Mouse (Mus musculus) thymus, adult 2 months (tissue): ENCODE measurements around the gene Ghsr. TPM values are rescaled to one million over a fixed set of nuclear protein-coding genes. Genes with fewer than 3 reads are reported as not detected.
"Not testable (repeated sequence)": the region's sequence is repeated elsewhere in the genome, so short reads cannot be mapped to it uniquely, and the experiment has no call there.

Experiments
- DNase-seq: peaks from one replicate; pipeline ENCODE4 v3.0.0; 2021
- H3K27ac ChIP-seq: fragments of 200-500 bp; 2 replicates; pipeline ENCODE4 v1.5.1; 2012; ENCODE audit warnings: low read length, control low read depth; ENCODE audit not compliant: control insufficient read depth, insufficient read depth
- H3K27me3 ChIP-seq: fragments of 200-500 bp; 2 replicates; pipeline ENCODE4 v1.6.1; 2012; ENCODE audit warnings: mild to moderate bottlenecking, low read length, moderate library complexity, mixed read lengths; ENCODE audit not compliant: control insufficient read depth, insufficient read depth
- H3K36me3 ChIP-seq: fragments of 200-500 bp; 2 replicates; pipeline ENCODE4 v1.6.1; 2012; ENCODE audit warnings: mild to moderate bottlenecking, low read length, moderate library complexity; ENCODE audit not compliant: control insufficient read depth, insufficient read depth
- H3K4me1 ChIP-seq: fragments of 200-500 bp; replicated peaks from 2 replicates; pipeline ENCODE4 v1.6.1; 2012; ENCODE audit warnings: low read length; ENCODE audit not compliant: control insufficient read depth, insufficient read depth
- H3K4me3 ChIP-seq: fragments of 200-500 bp; 2 replicates; pipeline ENCODE4 v1.5.1; 2012; ENCODE audit warnings: mild to moderate bottlenecking, low read length, control low read depth, moderate library complexity; ENCODE audit not compliant: control insufficient read depth, insufficient read depth
- CTCF ChIP-seq: fragments of 200-500 bp; IDR thresholded peaks from 2 replicates; pipeline ENCODE4 v1.5.1; 2012; ENCODE audit warnings: mild to moderate bottlenecking, control low read depth, low read length, moderate library complexity, borderline replicate concordance; ENCODE audit not compliant: control insufficient read depth, poor library complexity, insufficient read depth; ENCODE audit errors: extremely low read depth
- POLR2A ChIP-seq: fragments of 200-500 bp; IDR thresholded peaks from 2 replicates; pipeline ENCODE4 v1.6.1; 2012; ENCODE audit warnings: mild to moderate bottlenecking, low read length, control low read depth, moderate library complexity; ENCODE audit not compliant: control insufficient read depth, poor library complexity, insufficient read depth; ENCODE audit errors: extremely low read depth
- WGBS: fragments of 180-500 bp; shearing (Covaris S2); methylation state at CpG from one replicate; pipeline ENCODE4 v1.1.7; 2018; 5-methylcytosine and 5-hydroxymethylcytosine counted together
- polyA plus RNA-seq: library from polyadenylated mRNA; depleted of rRNA; stranded (reverse); fragments of >200 nt; gene quantifications from 2 replicates; pipeline ENCODE4 v1.2.3, GENCODE M21; 2012

The Ghsr gene
- polyA plus RNA-seq, 1 experiment: 0.13 TPM

GRCm38 (mm10) chr3:27370582-27371275 lies 422 bp upstream of the Ghsr start:
- Histone ChIP-seq H3K36me3 (no peaks in the 10 kb centered on the region), H3K4me1 (no peaks in the 10 kb centered on the region; the same call in 1 of the 2 replicates), H3K27me3 (peaks cover 5% of the 10 kb centered on the region; the same call in 1 of the 2 replicates), H3K27ac (no peak overlapping the region), H3K4me3 (no peak overlapping the region)
- TF ChIP-seq CTCF: no peak
- TF ChIP-seq POLR2A: no peak
- DNase-seq: no peak
- 11% methylated on average over 20 of the region's 20 CpGs for WGBS

- DNase-seq: no peak
- no peak for TF ChIP-seq POLR2A
- no peak for TF ChIP-seq CTCF
- Histone ChIP-seq H3K36me3 (no peaks in the 10 kb centered on the region), H3K4me3 (no peak overlapping the region), H3K27me3 (peaks cover 5% of the 10 kb centered on the region; the same call in 1 of the 2 replicates), H3K4me1 (no peaks in the 10 kb centered on the region; the same call in 1 of the 2 replicates), H3K27ac (no peak overlapping the region)
- WGBS: 5% methylated on average over 77 of the region's 77 CpGs
Observed at GRCm38 (mm10) chr3:27371725-27372650, 837 bp downstream of the Ghsr start.

- Histone ChIP-seq H3K4me3 (no peak overlapping the region), H3K27ac (no peak overlapping the region), H3K36me3 (no peaks in the 10 kb centered on the region), H3K4me1 (no peaks in the 10 kb centered on the region; the same call in 1 of the 2 replicates), H3K27me3 (peaks cover 5% of the 10 kb centered on the region; the same call in 1 of the 2 replicates)
- 60% methylated on average over 9 of the region's 9 CpGs for WGBS
- TF ChIP-seq POLR2A (no peak), CTCF (no peak)
- no peak for DNase-seq
Observed at GRCm38 (mm10) chr3:27374396-27374795, 3.2 kb downstream of the Ghsr start.

- Histone ChIP-seq H3K27ac (no peak overlapping the region), H3K4me1 (no peaks in the 10 kb centered on the region), H3K27me3 (no peaks in the 10 kb centered on the region; the same call in 1 of the 2 replicates), H3K4me3 (no peak overlapping the region), H3K36me3 (no peaks in the 10 kb centered on the region)
- TF ChIP-seq CTCF: no peak
- WGBS: 77% methylated on average over 4 of the region's 4 CpGs
- DNase-seq: no peak
Observed at GRCm38 (mm10) chr3:27377935-27378334, 6.8 kb downstream of the Ghsr start.

GRCm38 (mm10) chr3:27384836-27385235 lies 13.7 kb downstream of the Ghsr start:
- no peak for TF ChIP-seq CTCF
- TF ChIP-seq POLR2A: no peak
- Histone ChIP-seq H3K4me1 (no peaks in the 10 kb centered on the region), H3K4me3 (no peak overlapping the region), H3K36me3 (no peaks in the 10 kb centered on the region), H3K27ac (no peak overlapping the region), H3K27me3 (no peaks in the 10 kb centered on the region)
- WGBS: 75% methylated on average over 3 of the region's 3 CpGs
- no peak for DNase-seq

- Histone ChIP-seq H3K4me3 (no peak overlapping the region), H3K27me3 (no peaks in the 10 kb centered on the region)
- WGBS: 85% methylated on average over 1 of the region's 1 CpGs
Observed at GRCm38 (mm10) chr3:27389923-27390322, 18.8 kb downstream of the Ghsr start.

GRCm38 (mm10) chr3:27400996-27401395 lies 29.8 kb downstream of the Ghsr start:
- DNase-seq, H3K27me3 ChIP-seq, H3K4me3 ChIP-seq, H3K4me1 ChIP-seq, H3K27ac ChIP-seq, H3K36me3 ChIP-seq: not testable (repeated sequence)
- 97% methylated on average over 3 of the region's 3 CpGs for WGBS

More at GRCm38 (mm10) chr3:27389923-27390322, 18.8 kb downstream of the Ghsr start:
- no peaks in the 10 kb centered on the region for H3K36me3 ChIP-seq
- TF ChIP-seq POLR2A (no peak), CTCF (no peak)
- no peak overlapping the region for H3K27ac ChIP-seq
- no peaks in the 10 kb centered on the region for H3K4me1 ChIP-seq
- no peak for DNase-seq
